Mouse (Mus musculus) embryonic facial prominence, embryonic 14.5 days (tissue): Measurements from ENCODE around the gene Sec24d. TPM values are rescaled to one million over a fixed set of nuclear protein-coding genes. Genes with fewer than 3 reads are reported as not detected.
A peak's percentile ranks its signal among the peaks of the same experiment; 100 is the strongest.

Experiments
- ATAC-seq: fragments of 200-750 bp; cut with Nextera tagmentation; 2 replicates; pipeline ENCODE4 v1.8.0; 2017; ENCODE audit warnings: low read depth, moderate number of reproducible peaks, moderate TSS enrichment
- DNase-seq: peaks from one replicate; pipeline ENCODE4 v3.0.0-alpha.2; 2015; ENCODE audit warnings: low spot score
- H3K27ac ChIP-seq: fragments of 300-500 bp; sonication (generic); replicated peaks from 2 replicates; pipeline ENCODE4 v1.5.1; 2014; ENCODE audit warnings: low read depth, mild to moderate bottlenecking, low read length, moderate library complexity
- H3K27me3 ChIP-seq: fragments of 300-500 bp; sonication (generic); replicated peaks from 2 replicates; pipeline ENCODE4 v1.6.1; 2014; ENCODE audit warnings: low read length; ENCODE audit not compliant: control insufficient read depth, insufficient read depth
- H3K36me3 ChIP-seq: fragments of 300-500 bp; sonication (generic); 2 replicates; pipeline ENCODE4 v1.6.1; 2014; ENCODE audit warnings: low read length, mixed read lengths; ENCODE audit not compliant: control insufficient read depth, insufficient read depth
- H3K4me1 ChIP-seq: fragments of 300-500 bp; sonication (generic); 2 replicates; pipeline ENCODE4 v1.6.1; 2014; ENCODE audit warnings: antibody characterized with exemption, low read length; ENCODE audit not compliant: control insufficient read depth, insufficient read depth
- H3K4me2 ChIP-seq: fragments of 300-500 bp; sonication (generic); 2 replicates; pipeline ENCODE4 v1.6.1; 2014; ENCODE audit warnings: low read depth, mild to moderate bottlenecking, low read length, moderate library complexity, mixed read lengths
- H3K4me3 ChIP-seq: fragments of 300-500 bp; sonication (generic); 2 replicates; pipeline ENCODE4 v1.5.1; 2014; ENCODE audit warnings: low read depth, mild to moderate bottlenecking, low read length
- H3K9ac ChIP-seq: fragments of 300-500 bp; sonication (generic); 2 replicates; pipeline ENCODE4 v1.6.1; 2014; ENCODE audit warnings: low read depth, mild to moderate bottlenecking, low read length, moderate library complexity, mixed read lengths
- H3K9me3 ChIP-seq: fragments of 300-500 bp; sonication (generic); 2 replicates; pipeline ENCODE4 v1.6.1; 2016; ENCODE audit warnings: low read length; ENCODE audit not compliant: control insufficient read depth
- WGBS: fragments of 180-500 bp; shearing (Covaris S2); extraction: QIAGEN DNeasy Blood & Tissue Kit; methylation state at CpG from one replicate; pipeline ENCODE4 v1.1.7; 2014; 5-methylcytosine and 5-hydroxymethylcytosine counted together
- polyA plus RNA-seq: library from polyadenylated mRNA; unstranded; fragments of >200 nt; fragmentation: Nextera tagmentation; extraction: Ambion mirVana; gene quantifications from 2 replicates; pipeline ENCODE4 v1.2.1, GENCODE M21; 2014

Gene Sec24d
- polyA plus RNA-seq, 1 experiment from 2014 or later, result 125 TPM

DNA sequence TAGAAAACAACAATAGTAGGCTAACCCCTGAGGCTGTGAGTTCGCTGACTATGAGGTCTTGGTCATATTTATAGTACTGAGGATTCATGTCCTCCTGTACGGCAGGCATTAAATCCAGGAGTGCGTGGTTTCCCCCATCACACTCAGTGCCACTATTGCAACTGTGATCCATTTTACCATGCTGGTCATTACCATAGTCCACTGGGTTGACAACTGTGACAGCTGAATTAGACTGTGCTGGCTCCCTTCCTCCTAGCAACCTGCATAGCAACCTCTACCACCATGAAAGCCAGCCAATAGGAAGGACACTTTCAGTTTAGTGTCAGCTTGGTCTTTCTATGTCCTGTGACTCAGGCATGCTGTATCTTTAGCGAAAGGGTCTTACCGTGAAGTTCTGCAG is 17.0 kb downstream of the Sec24d start:
- no peak for ATAC-seq
- Histone ChIP-seq H3K9me3 (no peaks in the 10 kb centered on the region), H3K27ac (no peak overlapping the region), H3K4me1 (no peaks in the 10 kb centered on the region), H3K4me3 (no peak overlapping the region), H3K36me3 (peaks cover 65% of the 10 kb centered on the region), H3K4me2 (no peak overlapping the region), H3K9ac (no peak overlapping the region), H3K27me3 (no peaks in the 10 kb centered on the region)
- 95% methylated on average over 5 of the region's 5 CpGs for WGBS
- DNase-seq, result no peak

DNA sequence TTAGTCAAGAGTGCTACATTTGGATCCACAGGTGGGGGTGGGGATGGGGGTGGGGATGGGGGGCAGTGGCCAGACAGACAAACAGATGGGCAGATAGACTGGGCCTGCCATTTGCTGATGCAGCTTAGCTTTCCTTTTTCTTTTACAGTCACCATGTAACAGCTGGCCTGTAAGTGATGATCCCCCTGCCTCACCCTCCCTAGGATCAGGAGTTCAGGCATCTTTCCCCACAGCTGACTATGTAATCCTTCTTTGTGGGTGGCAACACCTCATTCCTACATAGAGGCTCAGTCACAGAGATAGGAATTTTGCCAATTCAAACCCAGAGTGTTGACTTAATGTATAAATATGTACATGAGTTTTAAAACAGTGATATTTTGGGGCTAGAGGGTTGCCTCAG is 18.4 kb downstream of the Sec24d start:
- DNase-seq, result peak; percentile 36

DNA sequence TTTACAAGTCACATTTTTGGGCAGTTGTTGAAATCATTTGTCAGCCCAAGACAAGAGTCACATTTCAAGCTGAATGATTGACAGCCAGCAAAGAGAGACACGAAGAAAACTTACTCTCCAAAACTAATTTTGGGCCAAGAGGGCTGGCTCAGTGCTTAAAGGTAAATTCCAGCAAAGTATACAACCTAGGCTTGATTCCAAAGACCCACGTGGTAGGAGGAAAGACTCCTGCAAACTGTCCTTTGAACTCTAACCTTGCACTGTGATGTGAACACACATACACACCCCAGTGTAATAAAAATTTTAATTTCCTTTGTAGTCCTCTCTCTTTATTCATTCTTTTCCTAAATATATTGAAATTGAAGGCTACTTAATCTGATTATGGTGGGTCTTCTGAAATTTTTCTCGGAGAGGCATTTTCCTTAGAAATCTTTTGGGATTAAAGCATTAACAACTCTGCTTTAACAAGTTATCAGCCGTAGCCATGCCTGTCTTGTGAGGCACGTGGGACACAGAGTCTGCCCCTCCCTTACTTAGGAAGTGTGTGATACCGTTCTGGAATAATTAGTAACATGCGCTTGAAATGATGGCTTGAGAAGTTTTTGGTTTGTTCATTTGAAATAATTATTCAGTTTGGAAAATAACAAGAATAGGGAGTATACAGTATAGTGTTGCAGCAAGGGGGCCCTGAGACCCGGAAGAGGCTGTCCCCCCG is 21.8 kb downstream of the Sec24d start:
- Histone ChIP-seq H3K27me3 (no peaks in the 10 kb centered on the region), H3K4me1 (no peaks in the 10 kb centered on the region), H3K27ac (no peak overlapping the region), H3K4me2 (no peak overlapping the region), H3K9me3 (no peaks in the 10 kb centered on the region), H3K9ac (no peak overlapping the region), H3K4me3 (no peak overlapping the region), H3K36me3 (peaks cover 60% of the 10 kb centered on the region)
- DNase-seq (no peak), ATAC-seq (no peak)
- WGBS, result 34% methylated on average over 9 of the region's 9 CpGs

More for the DNA sequence above, 18.4 kb downstream of the Sec24d start:
- Histone ChIP-seq H3K9me3 (no peaks in the 10 kb centered on the region), H3K4me2 (no peak overlapping the region), H3K4me3 (no peak overlapping the region), H3K27me3 (no peaks in the 10 kb centered on the region), H3K27ac (no peak overlapping the region), H3K9ac (no peak overlapping the region), H3K36me3 (peaks cover 59% of the 10 kb centered on the region), H3K4me1 (no peaks in the 10 kb centered on the region)
- ATAC-seq, result no peak

DNA sequence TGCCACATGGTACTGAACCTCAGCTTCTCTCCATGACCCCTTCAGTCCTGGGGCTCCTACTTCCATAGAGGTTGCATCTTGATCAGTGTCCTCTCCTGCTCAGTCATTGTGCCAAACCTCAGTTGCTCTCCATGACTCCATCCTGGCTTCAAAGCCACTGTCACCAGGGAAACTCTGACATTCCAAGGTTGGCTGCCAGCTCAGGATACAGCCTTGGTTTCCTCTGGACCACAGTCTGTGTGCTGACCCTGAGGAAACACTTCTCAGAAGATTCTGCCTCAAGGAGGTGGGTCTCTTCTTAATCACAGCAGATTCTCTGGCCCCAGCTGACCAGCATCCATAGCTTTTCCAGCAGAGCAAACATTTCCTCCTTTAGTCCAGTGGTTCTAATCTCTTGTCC is 24.4 kb downstream of the Sec24d start:
- DNase-seq (no peak), ATAC-seq (no peak)
- Histone ChIP-seq H3K36me3 (peaks cover 62% of the 10 kb centered on the region), H3K4me3 (no peak overlapping the region), H3K27ac (no peak overlapping the region), H3K4me2 (no peak overlapping the region), H3K9me3 (no peaks in the 10 kb centered on the region), H3K27me3 (no peaks in the 10 kb centered on the region), H3K4me1 (no peaks in the 10 kb centered on the region), H3K9ac (no peak overlapping the region)

DNA sequence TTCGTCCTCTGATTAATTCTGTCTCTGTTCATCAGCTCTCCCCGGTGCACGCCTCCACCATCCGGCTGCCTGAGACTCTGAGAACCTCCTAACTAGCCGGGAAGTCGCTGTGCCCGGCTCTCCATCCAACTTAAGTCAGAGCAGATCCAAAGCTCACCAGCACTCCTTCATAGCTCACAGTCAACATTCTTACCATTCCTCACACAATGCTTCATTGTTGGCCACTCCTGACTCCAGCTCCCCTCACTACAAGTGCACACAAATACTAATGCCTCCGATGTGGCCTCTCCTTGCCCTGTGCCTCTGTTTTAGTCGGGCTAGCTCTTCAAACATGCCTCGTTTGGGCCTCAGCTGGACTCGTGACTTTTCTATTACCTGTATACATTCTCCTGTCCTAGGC is 29.4 kb downstream of the Sec24d start:
- Histone ChIP-seq H3K36me3 (peaks cover 90% of the 10 kb centered on the region), H3K4me2 (no peak overlapping the region), H3K9ac (no peak overlapping the region), H3K4me1 (no peaks in the 10 kb centered on the region; the same call in 1 of the 2 replicates), H3K4me3 (no peak overlapping the region), H3K27ac (no peak overlapping the region), H3K27me3 (no peaks in the 10 kb centered on the region), H3K9me3 (no peaks in the 10 kb centered on the region)
- no peak for ATAC-seq
- DNase-seq, result no peak
- 55% methylated on average over 11 of the region's 11 CpGs for WGBS

DNA sequence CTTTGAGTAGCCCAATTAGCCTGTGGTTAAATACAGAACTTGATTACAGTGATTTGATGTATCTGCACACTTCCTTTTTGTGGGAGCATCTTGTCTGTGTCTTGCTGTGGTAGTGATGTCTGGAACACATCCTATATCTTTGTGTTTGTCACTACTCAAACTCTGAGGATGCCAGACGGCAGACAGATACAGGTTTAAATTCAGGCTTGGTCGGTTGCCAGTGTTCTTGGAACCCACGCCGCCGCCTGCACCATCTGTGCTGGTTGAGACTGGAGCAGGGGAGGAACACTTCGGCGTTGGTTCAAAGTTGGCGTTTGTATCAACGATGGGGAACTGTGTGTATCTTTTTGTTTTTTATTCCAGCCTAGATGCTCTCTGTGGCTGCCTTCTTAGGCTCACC is 31.0 kb downstream of the Sec24d start:
- H3K4me2 ChIP-seq, result no peak overlapping the region
- no peaks in the 10 kb centered on the region for H3K9me3 ChIP-seq
- WGBS, result 82% methylated on average over 9 of the region's 9 CpGs
- H3K9ac ChIP-seq, result no peak overlapping the region
- H3K27me3 ChIP-seq, result no peaks in the 10 kb centered on the region
- H3K4me3 ChIP-seq, result no peak overlapping the region
- DNase-seq, result no peak
- peaks cover 91% of the 10 kb centered on the region for H3K36me3 ChIP-seq
- no peaks in the 10 kb centered on the region; the same call in 1 of the 2 replicates for H3K4me1 ChIP-seq
- ATAC-seq, result no peak
- H3K27ac ChIP-seq, result no peak overlapping the region

DNA sequence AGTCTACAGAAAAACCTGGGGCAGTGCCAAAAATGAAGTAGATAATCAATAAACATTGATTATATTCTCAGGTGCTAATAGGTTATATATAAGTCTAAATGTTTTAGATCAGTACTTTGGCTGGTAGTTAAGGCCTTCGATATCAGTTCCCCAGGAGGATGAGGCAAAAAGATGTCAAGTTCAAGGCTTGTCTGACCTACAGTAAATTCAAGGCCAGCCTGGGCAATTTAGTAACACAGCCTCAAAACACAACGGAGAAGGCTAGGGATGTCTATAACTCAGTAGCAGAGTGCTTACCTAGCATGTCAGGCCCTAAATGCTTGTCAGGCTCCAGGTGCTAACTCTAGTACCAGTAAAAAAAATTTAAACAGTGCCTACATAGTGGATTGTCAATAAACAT is 34.3 kb downstream of the Sec24d start:
- 94% methylated on average over 2 of the region's 2 CpGs for WGBS
- no peaks in the 10 kb centered on the region for H3K9me3 ChIP-seq
- no peaks in the 10 kb centered on the region for H3K27me3 ChIP-seq
- DNase-seq (no peak), ATAC-seq (no peak)
- no peak overlapping the region for H3K4me3 ChIP-seq
- no peak overlapping the region for H3K4me2 ChIP-seq
- peaks cover 86% of the 10 kb centered on the region for H3K36me3 ChIP-seq
- H3K9ac ChIP-seq, result no peak overlapping the region
- no peak overlapping the region for H3K27ac ChIP-seq
- no peaks in the 10 kb centered on the region; the same call in 1 of the 2 replicates for H3K4me1 ChIP-seq

DNA sequence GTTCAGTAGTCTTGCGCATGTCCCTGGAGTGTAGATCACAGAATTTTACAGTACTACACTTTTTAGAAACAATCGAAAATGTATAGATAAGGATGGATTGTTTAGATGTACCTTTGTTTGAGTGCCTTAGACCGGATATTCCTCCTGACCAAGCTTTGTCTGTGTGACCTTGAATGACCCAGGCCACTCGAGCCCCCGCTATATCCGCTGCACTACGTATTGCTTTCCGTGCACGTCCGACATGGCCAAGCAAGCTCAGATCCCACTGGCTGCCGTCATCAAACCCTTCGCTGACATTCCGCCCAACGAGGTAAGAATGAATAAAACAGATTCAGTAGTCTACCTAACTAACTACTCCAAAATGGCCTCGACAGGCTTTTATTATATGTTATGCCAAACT is 38.4 kb downstream of the Sec24d start:
- ATAC-seq, result no peak
- H3K36me3 ChIP-seq, result peaks cover 76% of the 10 kb centered on the region

DNA sequence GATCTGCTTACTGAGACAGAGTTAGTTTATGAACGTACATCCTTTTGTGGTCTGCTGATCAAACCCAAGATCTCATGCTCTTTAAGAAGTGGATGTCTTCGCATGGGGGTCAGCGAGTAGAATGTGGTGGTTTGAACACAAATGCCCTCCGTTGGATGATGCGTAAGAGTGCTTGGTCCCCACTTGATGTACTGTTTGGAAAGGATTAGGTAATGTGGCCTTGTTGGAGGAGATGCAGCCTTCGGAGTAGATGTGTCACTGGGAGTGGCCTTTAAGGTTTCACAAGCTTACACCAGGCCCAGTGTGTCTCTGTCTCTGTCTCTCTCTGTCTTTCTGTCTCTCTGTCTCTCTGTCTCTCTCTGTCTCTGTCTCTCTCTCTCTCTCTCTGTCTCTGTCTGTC is 40.2 kb downstream of the Sec24d start:
- no peak overlapping the region for H3K4me2 ChIP-seq
- no peak overlapping the region for H3K9ac ChIP-seq
- WGBS, result 95% methylated on average over 6 of the region's 6 CpGs
- H3K27me3 ChIP-seq, result no peaks in the 10 kb centered on the region
- H3K4me1 ChIP-seq, result no peaks in the 10 kb centered on the region
- H3K9me3 ChIP-seq, result no peaks in the 10 kb centered on the region
- no peak overlapping the region for H3K27ac ChIP-seq
- H3K36me3 ChIP-seq, result peaks cover 57% of the 10 kb centered on the region
- ATAC-seq (no peak), DNase-seq (no peak)
- no peak overlapping the region for H3K4me3 ChIP-seq

More for the DNA sequence above, 38.4 kb downstream of the Sec24d start:
- no peaks in the 10 kb centered on the region for H3K9me3 ChIP-seq
- no peak overlapping the region for H3K4me3 ChIP-seq
- H3K4me1 ChIP-seq, result no peaks in the 10 kb centered on the region
- no peak overlapping the region for H3K9ac ChIP-seq
- H3K4me2 ChIP-seq, result no peak overlapping the region
- 93% methylated on average over 15 of the region's 15 CpGs for WGBS
- no peak overlapping the region for H3K27ac ChIP-seq
- no peaks in the 10 kb centered on the region for H3K27me3 ChIP-seq
- no peak for DNase-seq
